Mouse (Mus musculus) adrenal gland, postnatal 14 days (tissue): ENCODE measurements at regions not wholly inside any gene's neighbourhood (a gene's known extent, or its start where the extent isn't known, plus 50 kb on each side); places are given as distances from the start of the nearest gene placed in this dataset.
"Not testable (repeated sequence)": the region's sequence is repeated elsewhere in the genome, so short reads cannot be mapped to it uniquely, and the experiment has no call there.

Experiments used
- DNase-seq: peaks from one replicate; pipeline ENCODE4 v3.0.0; 2021; ENCODE audit warnings: mixed read lengths

DNA sequence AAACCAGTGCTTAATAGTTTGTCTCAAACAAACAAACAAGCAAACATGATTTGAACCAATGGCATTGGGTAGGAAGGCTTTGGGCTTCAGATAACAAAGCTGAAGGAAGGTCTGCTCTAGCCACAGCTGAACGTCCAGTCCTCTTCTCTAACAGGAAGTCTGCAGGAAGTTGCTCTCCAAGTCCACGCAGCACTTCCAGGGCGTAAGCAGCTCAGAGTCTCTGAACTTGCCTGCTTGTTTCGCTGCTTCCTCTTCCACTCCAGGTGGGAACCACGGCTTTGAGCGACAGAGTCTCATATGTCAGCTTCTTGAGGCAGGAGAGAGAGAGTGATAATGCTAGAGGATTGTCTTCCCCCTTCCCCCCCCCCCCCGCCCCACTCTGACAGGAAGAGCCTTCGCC lies 123.6 kb downstream of the Tnfrsf21 start:
- no peak for DNase-seq

DNA sequence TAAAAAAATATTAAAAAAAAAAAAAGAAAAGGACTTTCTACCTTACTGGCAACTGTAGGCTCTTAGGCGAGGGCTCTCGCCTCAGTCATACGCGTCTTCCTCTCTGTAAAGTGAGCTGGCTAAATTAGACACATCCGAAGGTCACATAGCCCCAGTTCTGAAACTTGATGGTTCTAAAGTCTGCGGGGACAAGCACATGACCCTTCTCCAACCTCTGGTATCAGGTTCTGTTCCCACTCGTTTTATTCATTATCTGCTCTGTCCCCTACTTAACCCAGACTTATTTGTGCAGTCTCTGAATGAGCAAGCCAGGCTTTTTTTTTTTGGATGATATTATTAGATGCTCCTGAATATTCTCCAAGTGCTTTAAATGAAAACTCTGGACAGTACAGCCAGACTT lies 125.4 kb downstream of the Tnfrsf21 start:
- no peak for DNase-seq

DNA sequence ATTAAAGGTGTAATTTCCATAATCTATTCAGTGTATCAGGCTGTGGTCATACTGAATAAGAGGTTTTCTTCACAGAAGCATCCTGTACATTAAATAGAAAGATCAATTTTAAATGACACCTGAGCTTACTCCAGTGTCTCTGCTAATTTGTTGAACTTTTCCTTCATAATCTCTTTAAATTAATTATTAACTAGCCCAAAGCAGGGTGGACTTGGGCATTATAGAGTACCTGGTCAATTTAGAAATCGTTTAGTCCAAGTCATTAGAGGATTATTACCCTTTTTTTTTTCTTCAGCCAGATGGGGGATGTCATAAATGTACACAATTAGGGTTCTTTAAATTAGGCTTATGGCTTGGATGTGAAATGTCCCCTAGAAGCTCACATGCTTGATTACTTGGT lies 124.4 kb upstream of the Adgrf1 start:
- no peak for DNase-seq

DNA sequence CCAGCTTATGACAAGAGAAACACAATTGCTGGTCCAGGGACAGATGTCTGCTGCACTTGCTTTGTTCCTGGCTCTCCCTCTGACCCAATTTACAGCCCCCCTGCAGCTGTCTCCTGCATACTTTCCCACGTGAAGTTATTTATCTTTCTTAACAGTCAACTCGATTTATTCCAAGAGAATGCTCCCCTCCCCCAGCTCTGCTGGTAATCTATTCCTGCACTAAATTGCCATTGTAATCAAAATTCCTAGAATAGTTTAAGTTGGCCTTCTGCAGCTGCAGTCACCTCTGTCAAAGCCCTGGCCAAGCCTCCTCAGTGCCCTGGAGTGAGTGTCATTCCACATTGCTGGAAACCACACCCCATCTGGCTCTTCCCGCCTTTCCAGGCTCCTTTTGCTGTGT lies 122.2 kb upstream of the Adgrf1 start:
- no peak for DNase-seq

GRCm38 (mm10) chr17:43152620-43153019 lies 117.5 kb upstream of the Adgrf1 start:
- DNase-seq, result no peak

- DNase-seq, result not testable (repeated sequence)
Measured at GRCm38 (mm10) chr17:43155271-43155670, 114.9 kb upstream of the Adgrf1 start.

DNA sequence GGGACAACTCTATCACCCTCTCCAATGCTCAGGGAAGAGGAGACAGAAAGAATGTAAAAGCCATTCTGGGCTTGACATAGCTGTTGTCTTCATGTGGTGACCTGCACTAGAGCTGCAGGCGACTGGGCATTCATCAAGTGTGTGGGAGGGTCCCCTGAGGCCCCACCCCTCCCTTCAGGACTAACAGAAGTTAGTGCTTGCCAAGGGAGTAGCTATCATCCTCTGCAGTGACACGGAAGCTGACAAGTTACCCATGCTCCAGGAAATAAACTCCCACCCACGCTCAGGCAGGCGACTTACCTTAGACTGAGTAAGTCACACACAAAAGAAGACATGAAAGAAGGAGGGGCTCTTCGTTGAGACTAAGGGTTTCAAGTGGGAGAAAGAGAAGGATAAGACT lies 114.0 kb upstream of the Adgrf1 start:
- no peak for DNase-seq

- no peak for DNase-seq
Measured at GRCm38 (mm10) chr17:43157781-43158501, 112.2 kb upstream of the Adgrf1 start.

DNA sequence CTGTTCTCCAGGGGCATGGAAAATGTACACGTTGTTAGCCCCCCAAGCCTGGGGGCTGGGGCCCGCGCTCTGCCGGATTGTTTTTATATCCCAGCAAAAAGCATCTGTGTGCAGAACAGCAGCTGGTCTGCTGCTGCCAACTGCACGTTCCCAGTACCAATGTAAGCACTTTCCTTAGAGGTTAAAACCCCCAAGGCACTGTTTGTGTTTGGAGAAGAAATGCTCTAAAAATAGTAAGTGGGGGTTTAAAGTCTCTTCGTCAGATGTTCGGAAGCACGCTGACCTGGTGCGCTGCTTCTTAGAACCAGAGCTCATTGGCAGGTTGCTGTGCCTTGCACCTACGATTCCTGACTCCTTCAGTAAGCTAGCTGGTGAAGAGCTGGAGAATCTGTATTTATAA lies 111.4 kb upstream of the Adgrf1 start:
- DNase-seq, result no peak

DNA sequence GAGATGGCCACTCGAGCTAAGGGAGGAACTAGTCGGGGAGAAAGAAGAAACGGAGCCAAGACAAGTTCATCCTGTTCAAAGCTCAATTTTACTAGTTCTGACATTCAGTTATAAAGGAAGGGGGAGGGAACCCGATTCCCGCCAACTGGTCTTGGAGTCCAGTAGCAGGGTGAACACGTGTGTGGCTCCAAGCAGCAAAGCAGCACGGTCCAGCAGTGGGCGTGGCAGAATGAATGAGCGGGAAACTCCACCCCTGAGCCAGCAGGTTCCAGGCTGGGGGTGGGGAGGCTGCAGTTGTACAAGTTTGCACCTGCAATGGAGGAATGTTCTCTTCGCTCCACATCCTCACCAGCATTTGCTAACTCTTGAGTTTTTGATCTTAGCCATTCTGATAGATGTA lies 108.8 kb upstream of the Adgrf1 start:
- not testable (repeated sequence) for DNase-seq

GRCm38 (mm10) chr17:43163126-43163525 lies 107.0 kb upstream of the Adgrf1 start:
- DNase-seq, result no peak

- no peak for DNase-seq
Measured at GRCm38 (mm10) chr17:43166091-43166490, 104.0 kb upstream of the Adgrf1 start.

- no peak for DNase-seq
Measured at GRCm38 (mm10) chr17:43169435-43169834, 100.7 kb upstream of the Adgrf1 start.

DNA sequence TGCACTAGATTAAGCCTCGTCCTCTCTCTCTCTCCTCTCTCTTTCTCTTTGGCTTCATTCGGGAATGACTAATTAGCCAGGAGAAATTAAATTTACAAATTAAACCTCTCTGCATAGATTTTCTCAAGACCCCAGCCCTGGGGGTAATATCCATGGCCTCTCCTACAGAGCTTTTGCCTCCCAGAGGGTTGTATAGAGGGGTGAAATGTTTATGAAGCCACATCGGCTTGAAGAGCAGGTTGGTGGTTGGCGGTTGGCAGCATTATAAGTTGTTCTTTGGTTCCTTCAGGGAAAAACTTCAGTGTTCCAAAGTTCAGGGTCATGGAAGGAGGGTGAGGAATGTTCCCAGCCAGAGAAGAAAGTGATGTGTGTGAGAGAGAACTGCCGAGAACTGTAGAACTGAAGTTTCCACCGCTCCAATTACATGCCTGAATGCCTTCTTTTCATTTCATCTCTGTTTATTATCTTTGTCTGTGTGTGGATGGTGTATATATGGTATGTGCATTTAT lies 97.4 kb upstream of the Adgrf1 start:
- DNase-seq, result no peak

DNA sequence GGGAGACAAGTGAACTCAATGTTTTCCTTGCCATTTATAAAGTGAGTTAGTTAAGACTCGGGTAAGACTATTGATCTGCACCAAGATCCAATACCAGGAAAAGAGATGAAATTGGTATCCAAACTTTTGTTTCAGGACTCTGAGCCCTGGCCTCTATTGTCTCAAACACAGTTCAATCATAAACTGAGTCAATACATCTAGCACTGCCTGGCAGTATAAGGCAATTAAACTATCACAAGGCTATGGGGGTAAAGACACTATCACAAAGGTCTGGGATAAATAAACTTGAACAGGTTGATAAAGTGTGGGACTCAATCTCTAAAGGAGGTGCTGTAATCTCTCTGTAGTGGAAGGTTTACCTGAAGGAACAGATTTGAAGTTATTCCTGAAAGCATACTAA lies 95.3 kb upstream of the Adgrf1 start:
- no peak for DNase-seq

DNA sequence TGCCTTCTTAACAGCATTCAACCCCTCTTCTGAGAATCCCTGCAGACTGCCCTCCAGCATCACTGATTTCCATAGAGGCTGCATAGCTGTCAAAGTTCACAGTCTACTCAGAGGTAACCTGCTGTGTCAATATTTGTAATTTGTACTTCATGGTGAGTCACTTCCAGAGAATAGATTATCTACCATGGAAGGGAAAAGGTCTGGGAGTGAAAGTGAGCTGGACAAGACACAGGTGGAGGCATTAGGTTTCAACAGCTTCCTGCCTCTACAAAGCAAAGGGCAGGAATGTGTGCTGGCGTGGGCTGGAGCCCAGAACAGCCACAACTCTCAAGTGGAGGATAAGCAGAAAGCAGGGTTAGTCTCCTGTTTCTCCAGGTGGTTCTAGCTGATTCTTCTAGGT lies 92.9 kb upstream of the Adgrf1 start:
- no peak for DNase-seq

GRCm38 (mm10) chr17:43190016-43190415 lies 80.1 kb upstream of the Adgrf1 start:
- DNase-seq, result no peak

DNA sequence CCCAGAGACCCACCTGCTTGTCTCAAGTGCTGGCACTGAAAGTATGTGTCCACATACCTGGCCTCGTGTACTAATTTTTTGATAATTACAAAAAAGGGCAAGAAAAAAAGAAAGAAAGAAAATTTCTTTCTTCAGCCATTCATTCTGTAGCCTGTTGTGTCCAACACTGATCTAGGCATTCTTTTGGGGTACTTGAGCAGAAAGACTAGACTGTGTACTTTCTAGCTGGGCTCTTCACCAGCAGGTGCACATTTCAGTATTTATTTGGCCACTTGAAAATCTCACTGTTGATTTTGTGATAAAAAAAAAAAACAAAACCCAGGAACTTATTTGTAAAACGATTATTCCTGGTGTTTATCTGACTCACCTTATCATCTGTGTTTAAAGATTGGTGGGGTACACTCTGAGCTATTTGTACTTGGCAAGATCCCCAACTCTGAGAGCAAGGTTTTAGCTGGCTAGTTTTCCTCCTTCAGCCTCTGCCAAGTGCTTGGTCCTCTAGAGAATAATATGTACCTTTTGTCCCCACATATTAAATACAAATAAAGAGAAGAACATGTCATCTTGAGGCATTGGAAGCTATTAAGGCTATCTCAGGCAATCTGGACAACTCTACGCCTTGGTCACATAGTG lies 79.2 kb upstream of the Adgrf1 start:
- no peak for DNase-seq

DNA sequence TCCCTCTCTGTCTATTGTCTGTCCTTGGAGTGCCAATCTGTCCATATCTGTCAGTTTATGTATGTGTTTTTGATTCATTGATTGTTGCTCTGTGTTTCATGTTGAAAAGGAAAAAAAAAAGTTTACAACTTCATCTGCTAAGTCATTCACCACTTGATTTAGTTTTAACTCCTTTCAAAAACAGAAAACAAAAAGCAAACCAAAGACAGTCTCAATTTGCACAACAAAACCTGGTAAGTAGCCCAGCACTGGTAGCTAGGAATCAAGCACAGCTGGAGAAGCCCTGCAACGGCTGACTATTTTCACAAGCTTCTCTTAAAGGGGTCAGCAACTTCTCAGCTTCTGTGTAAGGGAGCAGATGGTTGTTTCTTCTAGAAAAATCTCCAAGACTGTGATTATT lies 72.9 kb upstream of the Adgrf1 start:
- DNase-seq, result no peak

GRCm38 (mm10) chr17:43200832-43201231 lies 69.3 kb upstream of the Adgrf1 start:
- DNase-seq, result no peak

GRCm38 (mm10) chr17:43206701-43207470 lies 63.2 kb upstream of the Adgrf1 start:
- DNase-seq, result no peak

GRCm38 (mm10) chr17:43209727-43210126 lies 60.4 kb upstream of the Adgrf1 start:
- DNase-seq, result peak; percentile 50

GRCm38 (mm10) chr17:43214038-43214437 lies 56.1 kb upstream of the Adgrf1 start:
- DNase-seq, result no peak
